Mouse (Mus musculus): Measurements from ENCODE around the gene Dnah2. TPM values are rescaled to one million over a fixed set of nuclear protein-coding genes. Genes with fewer than 3 reads are reported as not detected.

The Dnah2 gene
- polyA plus RNA-seq (2015; fragmentation: Nextera tagmentation; extraction: Ambion mirVana): 1.3 and 2.2 TPM in 2 replicates

DNA sequence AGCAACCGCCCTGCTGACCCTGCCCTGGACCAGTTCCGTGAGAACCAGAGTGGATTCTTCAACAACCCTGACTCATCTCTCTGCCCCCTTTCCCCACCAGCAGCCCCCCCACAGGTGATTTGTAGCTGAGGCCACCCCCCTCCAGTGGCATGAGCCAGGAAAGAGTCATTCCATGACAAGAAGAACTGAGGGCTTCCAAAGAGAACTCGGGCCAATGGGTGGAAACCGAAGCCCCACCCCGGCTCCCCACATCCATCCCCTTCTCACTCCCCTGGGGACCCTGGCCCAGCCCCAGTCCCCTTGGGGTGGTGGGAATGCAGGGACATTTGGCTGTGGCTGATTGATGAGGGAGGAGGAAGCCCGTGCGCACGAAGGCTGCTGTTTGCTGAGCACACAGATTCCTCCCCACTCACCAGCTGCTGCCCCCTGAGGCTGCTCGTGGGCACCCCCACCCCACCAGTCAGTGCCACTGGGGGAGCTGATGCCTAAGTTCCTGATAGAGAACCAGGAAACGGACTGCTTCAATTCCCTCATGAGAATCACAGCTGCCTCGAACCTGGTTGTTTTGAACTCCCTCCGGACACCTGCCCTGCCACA lies at the start of gene Dnah2:
Dnah2 (minus strand) TSS at position 51 of the 597 bp plus-strand sequence.
- no peak for DNase-seq (ENCODE audit: low spot score)
- WGBS: 30% methylated on average over 10 of the region's 12 CpGs
- no peak within 1 kb of the TSS for H3K27ac ChIP-seq (ENCODE audit: low read length)
- TF ChIP-seq EP300 (IDR thresholded peaks at IDR 0.05) (no peak), CTCF (IDR thresholded peaks at IDR 0.05) (no peak)
- no peaks in the 10 kb centered on the region for H3K9me3 ChIP-seq (ENCODE audit: low read length)
- H3K9ac ChIP-seq (replicated peaks; ENCODE audit: low read depth): no peak within 1 kb of the TSS
- no peaks in the 10 kb centered on the region for H3K27me3 ChIP-seq (replicated peaks; ENCODE audit: insufficient read depth, low read length)
- H3K36me3 ChIP-seq (ENCODE audit: insufficient read depth, low read length): no peaks in the 10 kb centered on the region
- H3K4me2 ChIP-seq (replicated peaks; ENCODE audit: low read depth, low read length): no peak within 1 kb of the TSS
- no peak for ATAC-seq
- 0 out of 2 replicates have a peak, but pooled peaks cover 3% of the 10 kb centered on the region for H3K4me1 ChIP-seq (ENCODE audit: insufficient read depth, low read depth, low read length)
- H3K4me3 ChIP-seq (ENCODE audit: low read depth, low read length): no peak within 1 kb of the TSS

- no peaks in the 10 kb centered on the region for H3K27me3 ChIP-seq (replicated peaks; ENCODE audit: insufficient read depth, low read length)
- no peak for DNase-seq (ENCODE audit: low spot score)
- H3K4me2 ChIP-seq (replicated peaks; ENCODE audit: low read depth, low read length): no peak overlapping the region
- ATAC-seq: no peak
- TF ChIP-seq CTCF (IDR thresholded peaks at IDR 0.05) (no peak), EP300 (IDR thresholded peaks at IDR 0.05) (no peak)
- H3K9me3 ChIP-seq (ENCODE audit: low read length): no peaks in the 10 kb centered on the region
- no peak overlapping the region for H3K9ac ChIP-seq (replicated peaks; ENCODE audit: low read depth)
- no peak overlapping the region for H3K27ac ChIP-seq (ENCODE audit: low read length)
- H3K4me1 ChIP-seq (ENCODE audit: insufficient read depth, low read depth, low read length): peaks cover 3% of the 10 kb centered on the region; the same call in 1 of the 2 replicates
- peaks cover 10% of the 10 kb centered on the region; the same call in 1 of the 2 replicates for H3K36me3 ChIP-seq (ENCODE audit: insufficient read depth, low read length)
- H3K4me3 ChIP-seq (ENCODE audit: low read depth, low read length): no peak overlapping the region
- 96% methylated on average over 6 of the region's 6 CpGs for WGBS
Observed at GRCm38 (mm10) chr11:69594853-69595252, 45.9 kb upstream of the Dnah2 start.

DNA sequence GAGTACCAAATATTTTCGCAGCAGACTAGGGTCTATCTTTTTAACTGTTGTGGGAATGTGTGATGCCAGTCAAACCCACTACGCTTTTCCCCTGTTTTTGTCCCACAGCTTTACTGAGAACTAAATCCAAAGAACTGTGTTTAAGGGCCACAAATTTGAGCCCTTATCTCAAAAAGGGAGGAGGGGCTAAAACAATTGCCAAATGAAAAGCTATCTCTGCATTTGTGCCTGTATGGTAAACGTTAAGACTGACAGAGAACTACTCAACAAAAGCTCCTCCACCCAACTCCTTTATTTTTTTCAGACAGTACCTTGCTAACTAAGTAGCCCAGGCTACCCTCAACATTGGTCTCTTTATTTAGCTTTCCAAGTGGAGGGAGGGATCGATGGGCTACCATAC lies 43.9 kb upstream of the Dnah2 start:
- H3K4me2 ChIP-seq (replicated peaks; ENCODE audit: low read depth, low read length): no peak overlapping the region
- H3K4me3 ChIP-seq (ENCODE audit: low read depth, low read length): no peak overlapping the region
- ATAC-seq (no peak), DNase-seq (ENCODE audit: low spot score) (no peak)
- H3K4me1 ChIP-seq (ENCODE audit: insufficient read depth, low read depth, low read length): no peaks in the 10 kb centered on the region
- no peaks in the 10 kb centered on the region for H3K9me3 ChIP-seq (ENCODE audit: low read length)
- WGBS: 85% methylated on average over 4 of the region's 4 CpGs
- no peak overlapping the region for H3K9ac ChIP-seq (replicated peaks; ENCODE audit: low read depth)
- peaks cover 28% of the 10 kb centered on the region for H3K36me3 ChIP-seq (ENCODE audit: insufficient read depth, low read length)
- no peak overlapping the region for H3K27ac ChIP-seq (ENCODE audit: low read length)
- TF ChIP-seq CTCF (IDR thresholded peaks at IDR 0.05) (no peak), EP300 (IDR thresholded peaks at IDR 0.05) (no peak)
- no peaks in the 10 kb centered on the region for H3K27me3 ChIP-seq (replicated peaks; ENCODE audit: insufficient read depth, low read length)

GRCm38 (mm10) chr11:69591899-69592637 lies 43.2 kb upstream of the Dnah2 start:
- no peak overlapping the region for H3K4me3 ChIP-seq (ENCODE audit: low read depth, low read length)
- no peaks in the 10 kb centered on the region for H3K4me1 ChIP-seq (ENCODE audit: insufficient read depth, low read depth, low read length)
- 65% methylated on average over 7 of the region's 7 CpGs for WGBS
- ATAC-seq (no peak), DNase-seq (ENCODE audit: low spot score) (no peak)
- H3K9me3 ChIP-seq (ENCODE audit: low read length): no peaks in the 10 kb centered on the region
- no peaks in the 10 kb centered on the region for H3K27me3 ChIP-seq (replicated peaks; ENCODE audit: insufficient read depth, low read length)
- peaks cover 32% of the 10 kb centered on the region for H3K36me3 ChIP-seq (ENCODE audit: insufficient read depth, low read length)
- TF ChIP-seq EP300 (IDR thresholded peaks at IDR 0.05): no peak
- TF ChIP-seq CTCF (IDR thresholded peaks at IDR 0.05): no peak
- no peak overlapping the region for H3K4me2 ChIP-seq (replicated peaks; ENCODE audit: low read depth, low read length)
- H3K9ac ChIP-seq (replicated peaks; ENCODE audit: low read depth): no peak overlapping the region
- H3K27ac ChIP-seq (ENCODE audit: low read length): no peak overlapping the region

GRCm38 (mm10) chr11:69591424-69591823 lies 42.5 kb upstream of the Dnah2 start:
- no peak for DNase-seq (ENCODE audit: low spot score)
- TF ChIP-seq CTCF (IDR thresholded peaks at IDR 0.05) (no peak), EP300 (IDR thresholded peaks at IDR 0.05) (no peak)
- peaks cover 32% of the 10 kb centered on the region for H3K36me3 ChIP-seq (ENCODE audit: insufficient read depth, low read length)
- H3K4me2 ChIP-seq (replicated peaks; ENCODE audit: low read depth, low read length): no peak overlapping the region
- ATAC-seq: no peak
- no peak overlapping the region for H3K4me3 ChIP-seq (ENCODE audit: low read depth, low read length)
- no peak overlapping the region for H3K9ac ChIP-seq (replicated peaks; ENCODE audit: low read depth)
- WGBS: 80% methylated on average over 3 of the region's 3 CpGs
- no peaks in the 10 kb centered on the region for H3K4me1 ChIP-seq (ENCODE audit: insufficient read depth, low read depth, low read length)
- H3K27ac ChIP-seq (ENCODE audit: low read length): no peak overlapping the region
- H3K9me3 ChIP-seq (ENCODE audit: low read length): no peaks in the 10 kb centered on the region
- no peaks in the 10 kb centered on the region for H3K27me3 ChIP-seq (replicated peaks; ENCODE audit: insufficient read depth, low read length)

DNA sequence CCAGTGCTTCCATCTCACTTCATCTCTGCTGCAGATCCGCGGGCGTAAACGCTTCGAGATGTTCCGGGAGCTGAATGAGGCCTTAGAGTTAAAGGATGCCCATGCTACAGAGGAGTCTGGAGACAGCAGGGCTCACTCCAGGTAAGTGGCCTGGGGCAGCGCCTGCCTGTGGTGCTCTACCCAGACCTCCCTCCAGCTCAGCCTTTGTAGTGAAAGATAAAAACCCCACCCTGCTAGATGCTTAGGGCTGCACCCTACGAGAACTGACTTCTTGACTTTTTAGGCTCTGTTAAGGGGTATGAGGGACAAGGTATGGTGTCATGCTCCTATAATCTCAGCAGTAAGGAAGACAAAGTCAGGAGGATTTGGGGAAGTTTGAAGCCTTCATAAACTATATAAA lies 41.7 kb upstream of the Dnah2 start:
- no peak overlapping the region for H3K4me3 ChIP-seq (ENCODE audit: low read depth, low read length)
- peaks cover 32% of the 10 kb centered on the region for H3K36me3 ChIP-seq (ENCODE audit: insufficient read depth, low read length)
- no peak overlapping the region for H3K27ac ChIP-seq (ENCODE audit: low read length)
- no peaks in the 10 kb centered on the region for H3K4me1 ChIP-seq (ENCODE audit: insufficient read depth, low read depth, low read length)
- no peaks in the 10 kb centered on the region for H3K9me3 ChIP-seq (ENCODE audit: low read length)
- DNase-seq (ENCODE audit: low spot score): no peak
- no peaks in the 10 kb centered on the region for H3K27me3 ChIP-seq (replicated peaks; ENCODE audit: insufficient read depth, low read length)
- no peak for TF ChIP-seq CTCF (IDR thresholded peaks at IDR 0.05)
- no peak for TF ChIP-seq EP300 (IDR thresholded peaks at IDR 0.05)
- H3K9ac ChIP-seq (replicated peaks; ENCODE audit: low read depth): no peak overlapping the region
- 87% methylated on average over 8 of the region's 8 CpGs for WGBS
- no peak overlapping the region for H3K4me2 ChIP-seq (replicated peaks; ENCODE audit: low read depth, low read length)
- no peak for ATAC-seq

All from lung, postnatal 0 days (tissue).